Mouse (Mus musculus) intestine, postnatal 0 days (tissue): ENCODE data around the gene Gm45837. TPM values are rescaled to one million over a fixed set of nuclear protein-coding genes. Genes with fewer than 3 reads are reported as not detected.

Experiments used
- ATAC-seq: fragments of 200-750 bp; cut with Nextera tagmentation; 2 replicates; pipeline ENCODE4 v1.8.0; 2017; ENCODE audit warnings: mild to moderate bottlenecking, moderate TSS enrichment, moderate library complexity
- H3K27ac ChIP-seq: fragments of 300-500 bp; sonication (generic); 2 replicates; pipeline ENCODE4 v1.5.1; 2014; ENCODE audit warnings: mild to moderate bottlenecking, low read depth, low read length, moderate library complexity
- H3K27me3 ChIP-seq: fragments of 300-500 bp; sonication (generic); replicated peaks from 2 replicates; pipeline ENCODE4 v1.6.1; 2014; ENCODE audit warnings: low read length, mixed read lengths; ENCODE audit not compliant: control insufficient read depth, insufficient read depth
- H3K36me3 ChIP-seq: fragments of 300-500 bp; sonication (generic); 2 replicates; pipeline ENCODE4 v1.6.1; 2014; ENCODE audit warnings: mild to moderate bottlenecking, moderate library complexity; ENCODE audit not compliant: control insufficient read depth, insufficient read depth
- H3K4me1 ChIP-seq: fragments of 300-500 bp; sonication (generic); replicated peaks from 2 replicates; pipeline ENCODE4 v1.6.1; 2014; ENCODE audit warnings: antibody characterized with exemption, low read length, mixed read lengths; ENCODE audit not compliant: control insufficient read depth, insufficient read depth
- H3K4me2 ChIP-seq: fragments of 300-500 bp; sonication (generic); replicated peaks from 2 replicates; pipeline ENCODE4 v1.6.1; 2014; ENCODE audit warnings: low read depth, mild to moderate bottlenecking, moderate library complexity
- H3K4me3 ChIP-seq: fragments of 300-500 bp; sonication (generic); 2 replicates; pipeline ENCODE4 v1.5.1; 2014; ENCODE audit warnings: low read depth, low read length
- H3K9ac ChIP-seq: fragments of 300-500 bp; sonication (generic); 2 replicates; pipeline ENCODE4 v1.6.1; 2014; ENCODE audit warnings: mild to moderate bottlenecking, low read depth, low read length
- H3K9me3 ChIP-seq: fragments of 300-500 bp; sonication (generic); 2 replicates; pipeline ENCODE4 v1.6.1; 2016; ENCODE audit warnings: mixed run types; ENCODE audit not compliant: control insufficient read depth
- CTCF ChIP-seq: sonication (generic); IDR thresholded peaks from 2 replicates; pipeline ENCODE4 v1.5.1; 2016; ENCODE audit warnings: low read depth, mild to moderate bottlenecking, control low read depth, antibody characterized with exemption, moderate library complexity
- WGBS: fragments of 180-500 bp; shearing (Covaris S2); extraction: QIAGEN DNeasy Blood & Tissue Kit; methylation state at CpG from one replicate; pipeline ENCODE4 v1.1.7; 2014; 5-methylcytosine and 5-hydroxymethylcytosine counted together
- polyA plus RNA-seq: library from polyadenylated mRNA; unstranded; fragments of >200 nt; fragmentation: Nextera tagmentation; extraction: Ambion mirVana; gene quantifications from 2 replicates; pipeline ENCODE4 v1.2.1, GENCODE M21; 2015

Gene Gm45837
- polyA plus RNA-seq, 1 experiment from 2014 or later, result not detected

- no peak overlapping the region for H3K27ac ChIP-seq
- no peak overlapping the region for H3K4me2 ChIP-seq
- ATAC-seq, result no peak
- 78% methylated on average over 11 of the region's 11 CpGs for WGBS
- no peak overlapping the region for H3K4me3 ChIP-seq
- no peaks in the 10 kb centered on the region for H3K36me3 ChIP-seq
- 0 out of 2 replicates have a peak, but pooled peaks cover 3% of the 10 kb centered on the region for H3K27me3 ChIP-seq
- no peaks in the 10 kb centered on the region for H3K4me1 ChIP-seq
- no peaks in the 10 kb centered on the region for H3K9me3 ChIP-seq
- no peak overlapping the region for H3K9ac ChIP-seq
- TF ChIP-seq CTCF, result no peak
These were observed 53.1 kb downstream of the Gm45837 start for GRCm38 (mm10) chr7:101463665-101464271.

- H3K36me3 ChIP-seq, result no peaks in the 10 kb centered on the region
- 61% methylated on average over 4 of the region's 4 CpGs for WGBS
- H3K9ac ChIP-seq, result no peak overlapping the region
- H3K9me3 ChIP-seq, result no peaks in the 10 kb centered on the region
- no peak overlapping the region for H3K27ac ChIP-seq
- no peak for ATAC-seq
- no peak for TF ChIP-seq CTCF
- H3K4me1 ChIP-seq, result no peaks in the 10 kb centered on the region
- H3K4me3 ChIP-seq, result no peak overlapping the region
- H3K4me2 ChIP-seq, result no peak overlapping the region
- 0 out of 2 replicates have a peak, but pooled peaks cover 3% of the 10 kb centered on the region for H3K27me3 ChIP-seq
These were observed 54.2 kb downstream of the Gm45837 start for GRCm38 (mm10) chr7:101464927-101465326.

- Histone ChIP-seq H3K4me1 (no peaks in the 10 kb centered on the region), H3K4me3 (no peak overlapping the region), H3K27me3 (0 out of 2 replicates have a peak, but pooled peaks cover 3% of the 10 kb centered on the region), H3K27ac (peak overlapping the region; percentile 65; the same call in 1 of the 2 replicates), H3K9me3 (no peaks in the 10 kb centered on the region), H3K9ac (no peak overlapping the region), H3K36me3 (no peaks in the 10 kb centered on the region), H3K4me2 (peak overlapping the region; percentile 22; the same call in 1 of the 2 replicates)
- 21% methylated on average over 14 of the region's 14 CpGs for WGBS
- TF ChIP-seq CTCF, result no peak
- no peak for ATAC-seq
These were observed 54.7 kb downstream of the Gm45837 start for GRCm38 (mm10) chr7:101465392-101465791.

- Histone ChIP-seq H3K4me2 (no peak overlapping the region), H3K27me3 (0 out of 2 replicates have a peak, but pooled peaks cover 3% of the 10 kb centered on the region), H3K9ac (no peak overlapping the region), H3K4me1 (no peaks in the 10 kb centered on the region), H3K4me3 (no peak overlapping the region), H3K36me3 (no peaks in the 10 kb centered on the region), H3K9me3 (no peaks in the 10 kb centered on the region), H3K27ac (peak overlapping the region; percentile 65)
- TF ChIP-seq CTCF, result no peak
- 0 out of 2 replicates have a peak, but pooled peaks have one; percentile 5 for ATAC-seq
- WGBS, result 75% methylated on average over 8 of the region's 8 CpGs
These were observed 55.3 kb downstream of the Gm45837 start for GRCm38 (mm10) chr7:101465850-101466580.

GRCm38 (mm10) chr7:101466581-101467081 lies 55.9 kb downstream of the Gm45837 start:
- Histone ChIP-seq H3K4me3 (no peak overlapping the region), H3K9me3 (no peaks in the 10 kb centered on the region), H3K4me2 (no peak overlapping the region), H3K27ac (0 out of 2 replicates have a peak overlapping the region, but pooled peaks have one; percentile 65), H3K36me3 (no peaks in the 10 kb centered on the region), H3K27me3 (0 out of 2 replicates have a peak, but pooled peaks cover 3% of the 10 kb centered on the region), H3K4me1 (no peaks in the 10 kb centered on the region), H3K9ac (no peak overlapping the region)
- peak; percentile 37 for ATAC-seq
- TF ChIP-seq CTCF, result peak; percentile 26; the same call in 1 of the 2 replicates
- WGBS, result 74% methylated on average over 6 of the region's 6 CpGs

- H3K4me1 ChIP-seq, result no peaks in the 10 kb centered on the region
- no peak for TF ChIP-seq CTCF
- no peak overlapping the region for H3K9ac ChIP-seq
- H3K4me2 ChIP-seq, result no peak overlapping the region
- ATAC-seq, result no peak
- no peaks in the 10 kb centered on the region for H3K9me3 ChIP-seq
- WGBS, result 88% methylated on average over 2 of the region's 2 CpGs
- no peaks in the 10 kb centered on the region for H3K27me3 ChIP-seq
- no peaks in the 10 kb centered on the region for H3K36me3 ChIP-seq
- no peak overlapping the region for H3K27ac ChIP-seq
- H3K4me3 ChIP-seq, result no peak overlapping the region
These were observed 60.7 kb downstream of the Gm45837 start for GRCm38 (mm10) chr7:101471423-101471822.
